Mouse (Mus musculus) thymus, adult 18-20 months (tissue): ENCODE data around the gene Lrriq4.

Experiments used
- DNase-seq, 2 experiments: peaks; one replicate each; pipeline ENCODE4 v3.0.0; 2022; ENCODE audit warnings: mixed read lengths in 2 of 2

The Lrriq4 gene

GRCm38 (mm10) chr3:30644207-30644606 lies at the start of gene Lrriq4:
Gene Lrriq4 (plus strand): TSS chr3:30644507.
- DNase-seq: no peak

- no peak for DNase-seq
Measured at GRCm38 (mm10) chr3:30595111-30595832, 49.0 kb upstream of the Lrriq4 start.

- DNase-seq: no peak
Measured at GRCm38 (mm10) chr3:30597271-30597670, 47.0 kb upstream of the Lrriq4 start.

- DNase-seq: peak in 1 of 2 experiments; percentile 34
Measured at GRCm38 (mm10) chr3:30599711-30600545, 44.4 kb upstream of the Lrriq4 start, which contains the start of gene Actrt3. Gene Actrt3 (minus strand): TSS chr3:30599939.

GRCm38 (mm10) chr3:30600717-30601116 lies 43.6 kb upstream of the Lrriq4 start:
- peak in 1 of 2 experiments; percentile 35 for DNase-seq

GRCm38 (mm10) chr3:30601175-30601574 lies 43.1 kb upstream of the Lrriq4 start:
- DNase-seq: peak; percentile 62 to 80

DNA sequence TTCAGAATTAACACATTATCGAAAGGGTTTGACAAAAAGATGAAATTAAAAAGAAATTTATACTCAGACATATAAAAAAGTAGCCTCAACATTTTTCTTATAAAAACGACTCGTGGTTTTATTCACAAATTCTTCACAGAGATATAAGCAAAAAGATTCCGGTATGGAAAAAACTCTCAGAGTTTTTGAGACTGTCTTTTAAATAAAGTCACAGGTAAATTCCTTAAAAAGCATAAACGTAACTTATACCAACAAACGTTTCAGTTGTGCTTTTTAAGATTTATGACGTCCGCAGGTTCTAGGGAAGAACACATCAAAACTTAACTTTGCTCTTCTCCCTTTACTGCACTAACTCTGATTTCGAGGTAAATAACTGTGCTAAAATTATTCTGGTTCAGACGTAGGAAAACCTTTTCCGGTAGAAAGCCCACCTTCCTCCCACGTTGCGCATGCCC lies 42.7 kb upstream of the Lrriq4 start:
- no peak for DNase-seq

DNA sequence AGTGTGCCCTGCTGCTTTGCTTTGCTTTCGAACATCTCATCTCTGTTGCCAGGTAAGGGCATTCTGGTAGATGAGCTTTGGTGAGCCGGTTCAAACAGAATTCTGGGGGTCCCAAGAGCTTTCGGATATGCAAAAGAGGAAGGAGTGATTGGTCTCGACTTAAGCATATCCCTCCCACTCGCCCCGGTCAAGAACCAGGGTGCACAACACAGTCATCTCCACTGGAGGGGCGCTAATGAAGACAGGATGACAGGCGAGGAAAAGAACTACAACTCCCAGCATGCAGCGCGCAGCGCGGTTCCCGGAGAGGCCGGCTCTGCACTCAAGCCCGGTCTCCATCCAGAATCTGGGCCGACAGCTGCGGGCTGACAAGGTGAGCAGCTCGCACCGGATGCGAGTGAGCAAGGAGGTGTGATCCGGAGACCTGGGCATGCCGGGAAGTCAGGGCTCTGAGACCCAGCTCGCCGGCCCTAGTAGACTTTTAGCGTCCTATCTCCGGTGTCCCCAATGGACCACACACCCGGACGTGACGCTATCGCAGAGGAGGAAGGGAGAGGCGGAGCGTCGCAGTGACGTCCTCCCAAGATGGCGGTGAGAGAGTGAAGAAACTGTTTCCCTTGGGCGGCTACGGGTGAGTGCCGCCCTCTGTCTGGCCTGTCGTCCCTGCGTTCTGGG lies 42.1 kb upstream of the Lrriq4 start, which contains the start of gene Mynn:
Gene Mynn, plus strand, starts transcription at position 1 of the 675 bp plus-strand sequence.
- DNase-seq: peak; percentile 92 to 95

GRCm38 (mm10) chr3:30602740-30603098 lies 41.6 kb upstream of the Lrriq4 start:
- DNase-seq: no peak

- no peak for DNase-seq
Measured at GRCm38 (mm10) chr3:30603256-30603655, 41.1 kb upstream of the Lrriq4 start.

DNA sequence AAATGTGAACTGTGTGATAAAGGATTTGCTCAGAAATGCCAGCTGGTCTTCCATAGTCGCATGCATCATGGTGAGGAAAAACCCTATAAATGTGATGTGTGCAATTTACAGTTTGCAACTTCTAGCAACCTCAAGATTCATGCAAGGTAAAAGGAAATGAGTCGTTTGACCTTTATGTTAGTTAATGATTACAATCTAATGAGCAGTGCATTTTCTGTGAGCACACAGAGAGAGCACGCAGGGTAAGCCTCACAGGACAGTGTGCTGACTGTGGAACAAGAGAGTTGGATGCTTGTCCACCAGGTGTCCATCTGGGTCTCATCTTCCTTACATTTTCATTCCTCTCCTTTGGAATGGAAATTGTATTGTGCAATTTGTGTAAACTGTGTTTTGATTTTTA lies 35.3 kb upstream of the Lrriq4 start:
- DNase-seq: no peak

- peak in 1 of 2 experiments; percentile 24 for DNase-seq
Measured at GRCm38 (mm10) chr3:30610930-30611329, 33.4 kb upstream of the Lrriq4 start.

- no peak for DNase-seq
Measured at GRCm38 (mm10) chr3:30620132-30620531, 24.2 kb upstream of the Lrriq4 start.

- DNase-seq: no peak
Measured at GRCm38 (mm10) chr3:30633681-30634080, 10.6 kb upstream of the Lrriq4 start.

- no peak for DNase-seq
Measured at GRCm38 (mm10) chr3:30635629-30636028, 8.7 kb upstream of the Lrriq4 start.

DNA sequence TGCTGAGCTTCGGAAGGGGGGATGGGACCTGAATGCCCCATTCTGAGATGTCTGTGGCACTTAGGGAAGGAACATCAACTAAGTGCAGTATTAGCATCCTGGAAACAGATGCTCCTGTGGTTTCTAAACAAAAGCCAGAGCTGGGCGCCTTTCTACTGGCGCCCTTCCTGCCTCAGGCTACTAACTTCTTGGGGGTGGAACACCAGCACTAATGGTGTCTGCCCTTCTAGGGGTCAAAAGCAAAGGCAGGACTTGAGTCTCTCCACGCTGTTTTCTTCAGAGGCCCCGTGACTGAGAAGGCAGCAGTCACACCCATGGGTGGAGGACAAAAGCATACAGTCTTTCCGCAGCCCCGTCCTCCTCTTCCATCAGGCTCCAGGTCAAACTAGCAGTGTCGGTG lies 2.5 kb downstream of the Lrriq4 start:
- DNase-seq: no peak

- DNase-seq: no peak
Measured at GRCm38 (mm10) chr3:30647440-30648090, 3.3 kb downstream of the Lrriq4 start, which contains the start of gene Lrrc34. Gene Lrrc34 (minus strand): TSS chr3:30647869.

DNA sequence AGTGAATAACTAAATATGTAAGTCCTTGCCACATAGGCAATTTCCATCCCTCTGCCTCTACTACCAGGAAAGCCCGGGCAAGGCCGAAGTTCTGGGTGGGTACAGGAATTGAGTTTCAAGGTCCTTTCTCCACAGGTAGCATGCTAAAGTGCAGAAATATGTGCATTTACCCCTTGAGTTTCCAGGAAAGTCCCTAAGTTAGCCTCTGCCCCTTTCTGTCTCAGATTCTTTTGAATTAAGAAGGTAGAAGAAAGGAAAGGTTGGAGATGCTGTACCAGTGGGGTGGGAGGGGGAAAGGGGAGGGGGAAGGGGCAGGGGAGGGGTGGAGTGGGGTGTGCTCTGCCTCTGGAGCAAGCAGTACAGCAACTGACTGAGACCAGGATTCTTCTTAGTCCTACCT lies 4.2 kb downstream of the Lrriq4 start:
- DNase-seq: no peak

GRCm38 (mm10) chr3:30650062-30650841 lies 5.9 kb downstream of the Lrriq4 start:
- DNase-seq: no peak

DNA sequence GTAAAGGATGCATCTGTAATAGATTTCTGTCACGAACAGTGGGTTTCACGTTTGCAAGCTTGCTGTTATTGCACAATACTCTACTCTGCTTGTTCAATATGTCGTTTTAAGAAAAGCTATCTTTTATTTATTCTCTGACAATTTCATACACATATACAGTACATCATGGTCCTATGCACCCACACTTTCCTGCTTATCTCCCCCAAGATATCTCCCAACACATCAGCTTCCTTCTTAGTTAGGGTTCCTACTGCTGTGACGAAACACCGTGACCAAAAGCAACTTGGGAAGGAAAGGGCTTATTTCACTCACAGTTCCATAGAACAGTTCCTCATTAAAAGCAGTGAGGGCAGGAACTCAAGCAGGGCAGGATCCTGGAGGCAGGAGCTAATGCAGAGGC lies 11.6 kb downstream of the Lrriq4 start:
- DNase-seq: no peak

DNA sequence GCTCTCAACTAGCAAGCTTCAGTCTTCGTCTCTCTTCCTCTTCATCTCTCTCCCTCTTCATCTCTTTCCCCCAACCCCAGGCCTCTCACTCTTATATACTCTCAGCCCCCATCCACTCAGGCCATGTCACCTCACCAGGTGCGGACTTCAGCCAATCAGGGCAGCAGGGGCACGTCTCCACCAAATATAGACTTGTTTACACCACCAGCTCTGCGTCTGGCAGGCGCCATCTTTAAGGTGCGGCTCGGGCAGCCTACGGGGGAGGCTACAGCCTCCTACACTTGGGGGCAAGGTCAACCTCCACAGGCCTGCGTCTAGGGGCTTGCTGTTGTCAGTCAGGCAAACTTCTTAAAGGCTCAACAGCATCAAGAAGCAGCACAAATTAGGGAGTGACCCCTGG lies 14.2 kb downstream of the Lrriq4 start:
- no peak for DNase-seq

DNA sequence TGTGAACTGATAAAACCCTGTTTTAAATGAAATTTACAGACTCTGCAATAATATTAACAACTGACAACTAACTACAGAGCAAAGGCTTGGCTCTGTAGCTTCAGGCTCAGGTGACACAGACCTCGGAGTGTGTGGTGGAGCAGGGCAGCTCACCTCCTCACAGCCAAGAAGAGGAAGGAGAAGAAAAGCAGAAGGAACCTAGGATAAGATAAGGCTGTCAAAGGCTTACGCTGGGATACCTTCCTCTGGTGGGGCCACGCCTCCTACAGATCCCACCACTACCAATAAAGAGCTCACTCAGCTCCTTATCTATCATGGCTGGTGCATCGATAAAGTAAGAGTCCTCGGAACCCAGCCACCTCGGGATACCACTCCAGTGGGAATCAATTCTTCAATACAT lies 38.9 kb downstream of the Lrriq4 start:
- DNase-seq: no peak
